Comparison of ENCODE assay signal across 24 mouse cellular contexts in genomic region chr9:35217963-35218362, GRCm38 (mm10).
"Had no signal": no experiment of that assay in that cellular context is flagged by ENCODE, and none has a peak within 500 bp of the region (broad histone marks: within the 10 kb centered on the region; RNA-seq: fewer than 3 reads in every experiment).

No protein-coding gene starts in this region.

- H3K4me2 ChIP-seq: heart, embryonic 13.5 days; heart, embryonic 15.5 days; hindbrain, embryonic 13.5 days; hindbrain, embryonic 15.5 days; kidney, embryonic 15.5 days; limb, embryonic 13.5 days; limb, embryonic 15.5 days; liver, embryonic 12.5 days had no signal

- H3K27ac ChIP-seq: heart, embryonic 13.5 days; heart, embryonic 15.5 days; hindbrain, embryonic 13.5 days; hindbrain, embryonic 15.5 days; hindbrain, postnatal 0 days; kidney, embryonic 15.5 days; kidney, postnatal 0 days; limb, embryonic 13.5 days; limb, embryonic 15.5 days; liver, embryonic 12.5 days; liver, embryonic 14.5 days had no signal

- H3K27me3 ChIP-seq: heart, embryonic 13.5 days; heart, embryonic 15.5 days; hindbrain, embryonic 13.5 days; hindbrain, embryonic 15.5 days; kidney, embryonic 15.5 days; limb, embryonic 13.5 days; limb, embryonic 15.5 days; liver, embryonic 12.5 days had no signal

- H3K9me3 ChIP-seq: heart, embryonic 13.5 days; heart, embryonic 15.5 days; hindbrain, embryonic 13.5 days; hindbrain, embryonic 15.5 days; kidney, embryonic 15.5 days; limb, embryonic 13.5 days; limb, embryonic 15.5 days; liver, embryonic 12.5 days had no signal

- DNase-seq: gastrocnemius, postnatal 36 days; heart, adult 11 months; heart, postnatal 14 days; heart, postnatal 36 days; kidney, adult 11 months; kidney, adult 2 months; kidney, adult 9 months; kidney, postnatal 14 days; kidney, postnatal 36 days; layer of hippocampus, adult 9-11 months; layer of hippocampus, postnatal 36 days; left cerebral cortex, postnatal 4 days had no signal

- ATAC-seq: hindbrain, postnatal 0 days; intestine, embryonic 16.5 days; liver, embryonic 12.5 days had no signal

- H3K9ac ChIP-seq: heart, embryonic 13.5 days; heart, embryonic 15.5 days; hindbrain, embryonic 13.5 days; hindbrain, embryonic 15.5 days; kidney, embryonic 15.5 days; limb, embryonic 13.5 days; limb, embryonic 15.5 days; liver, embryonic 12.5 days; liver, embryonic 14.5 days had no signal

- H3K4me3 ChIP-seq: heart, embryonic 13.5 days; heart, embryonic 15.5 days; hindbrain, embryonic 13.5 days; hindbrain, embryonic 15.5 days; kidney, embryonic 15.5 days; limb, embryonic 13.5 days; limb, embryonic 15.5 days; liver, embryonic 12.5 days had no signal

- H3K4me1 ChIP-seq: heart, embryonic 13.5 days; heart, embryonic 15.5 days; hindbrain, embryonic 13.5 days; hindbrain, embryonic 15.5 days; kidney, embryonic 15.5 days; limb, embryonic 13.5 days; limb, embryonic 15.5 days; liver, embryonic 12.5 days had no signal
